Mouse (Mus musculus) brain, embryonic 18.5 days (tissue): ENCODE measurements around the gene Cdk13.

Experiments
- DNase-seq: peaks from one replicate; pipeline ENCODE4 v3.0.0-alpha.2; 2012; ENCODE audit warnings: low read depth, low spot score

The Cdk13 gene

DNA sequence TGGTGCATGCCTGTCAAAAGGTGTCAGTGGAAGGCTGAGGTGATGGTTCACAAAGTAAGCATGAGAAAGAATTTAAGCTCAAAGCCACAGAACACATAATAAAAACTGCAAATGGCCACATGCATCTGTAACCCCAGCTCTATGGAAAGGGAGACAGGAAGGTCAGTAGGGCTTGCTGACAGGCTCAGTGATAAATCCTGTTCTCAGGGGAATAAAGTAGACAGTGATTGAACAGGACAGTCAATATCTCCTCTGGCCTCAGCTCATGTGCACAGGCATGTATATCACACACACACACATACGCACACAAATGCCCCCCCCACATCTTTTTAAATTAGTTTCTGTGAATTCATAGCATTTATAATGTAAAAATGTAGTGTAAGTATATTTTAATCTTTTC, 42.5 kb downstream of the Cdk13 start:
- DNase-seq, result no peak

DNA sequence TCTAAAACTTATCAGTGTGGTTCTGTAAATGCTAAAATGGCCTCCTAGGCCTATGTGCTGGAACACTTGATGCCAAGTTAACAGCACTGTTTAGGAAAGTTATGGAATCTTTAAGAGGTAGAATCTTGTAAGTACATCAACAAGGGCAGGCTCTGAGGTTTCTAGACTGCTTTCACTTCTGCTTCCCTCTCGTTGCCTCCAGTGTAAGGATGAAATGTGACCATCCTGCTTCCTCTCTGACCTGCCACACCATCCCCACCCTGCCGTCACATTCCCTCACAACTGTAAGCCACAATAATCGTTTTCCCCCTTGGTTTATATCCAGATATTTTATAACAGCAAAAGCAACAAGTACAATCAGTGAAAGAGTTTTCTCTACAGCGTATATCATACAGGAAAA, 49.9 kb downstream of the Cdk13 start:
- no peak for DNase-seq

DNA sequence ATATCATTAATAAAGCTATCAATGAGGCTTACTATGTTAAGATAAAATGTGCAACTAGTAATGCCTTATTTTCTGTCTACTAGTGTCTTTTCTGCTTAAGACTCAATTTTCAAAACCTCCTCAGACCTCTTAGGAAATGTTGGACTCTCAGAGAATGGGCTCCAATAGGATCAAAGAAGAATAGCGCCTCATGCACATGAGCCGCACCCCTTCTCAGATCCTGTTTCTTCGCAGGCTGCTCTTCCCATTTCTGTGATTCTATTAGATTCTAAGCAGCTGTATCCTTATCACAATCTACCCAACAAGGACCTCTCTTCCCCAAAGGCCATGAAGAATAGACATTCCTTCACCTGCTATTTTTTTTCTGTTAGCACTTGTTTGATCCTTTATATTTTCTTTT, 76.1 kb downstream of the Cdk13 start:
- no peak for DNase-seq

DNA sequence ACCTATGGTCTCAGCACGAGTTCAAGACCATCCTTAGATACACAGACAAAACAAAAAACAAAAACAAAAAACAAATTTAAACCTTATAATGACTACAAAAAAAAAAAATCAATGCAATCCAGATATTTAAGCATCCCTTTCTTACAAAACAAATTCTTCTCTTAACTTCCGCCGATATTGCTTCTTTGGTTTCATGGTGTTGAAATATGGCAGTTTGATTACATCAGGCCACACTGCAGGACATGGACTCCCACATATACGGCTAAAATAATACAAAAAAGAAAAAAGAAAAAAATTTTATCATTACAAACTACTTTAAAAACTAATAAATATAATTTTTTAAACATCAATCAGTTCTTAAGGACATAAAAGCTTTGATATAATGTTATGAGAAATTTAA, 77.0 kb downstream of the Cdk13 start:
- no peak for DNase-seq

DNA sequence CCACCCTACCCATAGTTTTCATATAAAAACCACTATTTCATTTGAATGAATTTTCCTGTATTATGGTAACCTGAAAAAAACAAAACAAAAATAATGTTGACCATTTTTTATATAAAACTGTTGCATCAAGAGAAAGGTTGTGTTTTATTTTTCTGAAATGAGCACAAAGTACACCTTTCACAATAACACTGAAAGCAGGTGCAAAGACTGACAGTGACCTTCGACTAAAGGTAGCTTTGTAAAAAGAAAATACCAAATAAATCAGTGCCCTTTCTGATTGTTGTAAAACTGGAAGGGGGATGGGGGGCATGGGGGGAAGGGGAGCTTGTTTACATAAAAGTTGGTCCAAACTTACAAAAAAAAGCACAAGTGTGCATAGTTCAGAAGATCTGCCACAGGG, 87.5 kb downstream of the Cdk13 start:
- DNase-seq, result no peak

DNA sequence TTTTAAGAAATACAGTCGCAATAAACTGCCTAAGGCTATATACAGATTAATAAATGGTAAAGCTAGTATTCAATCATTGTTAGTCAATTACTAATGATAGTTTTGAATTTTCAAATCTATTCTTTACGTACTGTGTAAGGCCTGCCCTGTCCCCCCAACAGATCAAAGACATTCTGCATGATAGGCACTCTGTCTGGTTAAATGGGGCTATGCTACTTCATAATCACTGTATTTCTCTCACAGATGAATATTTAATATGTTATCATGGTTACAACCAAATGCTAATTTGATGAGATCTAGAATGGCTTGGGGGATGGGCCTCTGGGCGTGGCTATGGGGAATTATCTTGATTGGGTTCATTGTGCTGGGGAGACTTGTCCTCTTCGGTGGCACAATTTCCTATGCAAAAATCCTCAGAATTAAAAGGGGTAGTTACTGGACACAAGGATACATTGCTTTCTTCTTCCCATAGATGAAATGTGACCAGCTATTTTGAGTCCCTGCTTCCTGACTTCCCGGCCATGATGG, 96.0 kb downstream of the Cdk13 start:
- DNase-seq, result no peak

DNA sequence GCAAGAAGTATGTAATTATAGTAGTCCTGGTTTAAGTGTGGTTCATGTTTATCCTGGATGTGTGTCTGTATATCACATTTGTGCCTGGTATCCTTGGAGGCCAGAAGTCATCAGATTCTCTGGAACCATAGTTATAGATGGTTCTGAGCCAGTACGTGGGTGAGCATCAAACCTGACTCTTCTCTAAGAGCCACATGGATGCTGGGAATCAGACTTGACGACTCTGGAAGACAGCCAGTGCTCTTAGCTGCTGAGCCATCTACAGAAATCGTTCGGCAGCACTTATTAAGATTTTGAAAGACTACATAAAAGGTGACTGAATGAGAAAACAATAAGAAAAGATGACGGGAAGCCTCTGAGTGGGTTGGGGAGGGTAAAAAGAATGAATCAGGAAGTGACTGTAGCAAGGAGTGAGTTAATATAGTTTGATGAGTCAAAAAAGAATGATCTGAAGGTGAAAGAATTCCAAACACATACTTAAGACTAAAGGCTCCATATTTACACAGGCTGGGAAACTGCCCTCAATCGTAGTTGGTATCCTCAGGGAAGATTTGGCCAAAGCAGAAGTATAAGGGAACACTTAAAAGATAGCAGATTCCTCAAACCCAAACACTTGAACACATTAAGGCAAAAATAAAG, 99.6 kb downstream of the Cdk13 start:
- DNase-seq, result no peak

DNA sequence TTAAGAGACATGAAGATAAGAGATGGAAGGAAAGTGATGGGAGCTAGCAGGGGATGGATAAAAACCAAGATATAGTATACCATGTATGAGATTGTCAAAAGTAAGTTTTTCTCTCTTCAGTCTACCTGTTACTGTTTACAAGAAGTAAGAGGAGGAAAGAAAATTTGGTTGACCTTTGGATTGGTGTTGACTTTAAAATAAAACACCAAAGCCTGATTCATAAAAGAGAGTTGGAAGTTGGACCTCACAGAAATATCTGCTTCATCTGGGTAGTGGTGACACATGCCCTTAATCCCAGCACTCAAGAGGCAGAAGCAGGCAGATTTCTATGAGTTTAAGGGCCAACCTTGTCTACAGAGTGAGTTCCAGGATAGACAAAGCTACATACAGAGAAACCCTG, 102.6 kb downstream of the Cdk13 start:
- DNase-seq, result no peak

DNA sequence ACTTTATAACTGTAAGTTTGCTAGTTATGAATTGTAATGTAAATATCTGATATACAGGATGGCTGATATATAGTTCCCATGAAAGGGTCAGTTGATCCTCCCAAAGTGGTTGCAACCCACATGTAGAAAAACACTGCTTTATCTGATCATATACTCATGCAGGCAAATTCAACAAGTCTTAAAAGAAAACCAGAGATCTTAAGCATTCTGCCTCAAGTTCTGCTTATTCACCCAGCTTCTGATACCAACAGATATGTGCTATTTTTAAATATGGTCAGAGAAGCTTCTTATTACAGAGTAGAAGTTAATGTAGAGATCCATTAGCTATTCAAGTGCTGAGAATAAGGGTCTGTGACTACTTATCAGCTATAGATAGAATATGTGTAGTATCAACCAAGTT, 103.6 kb downstream of the Cdk13 start:
- no peak for DNase-seq

DNA sequence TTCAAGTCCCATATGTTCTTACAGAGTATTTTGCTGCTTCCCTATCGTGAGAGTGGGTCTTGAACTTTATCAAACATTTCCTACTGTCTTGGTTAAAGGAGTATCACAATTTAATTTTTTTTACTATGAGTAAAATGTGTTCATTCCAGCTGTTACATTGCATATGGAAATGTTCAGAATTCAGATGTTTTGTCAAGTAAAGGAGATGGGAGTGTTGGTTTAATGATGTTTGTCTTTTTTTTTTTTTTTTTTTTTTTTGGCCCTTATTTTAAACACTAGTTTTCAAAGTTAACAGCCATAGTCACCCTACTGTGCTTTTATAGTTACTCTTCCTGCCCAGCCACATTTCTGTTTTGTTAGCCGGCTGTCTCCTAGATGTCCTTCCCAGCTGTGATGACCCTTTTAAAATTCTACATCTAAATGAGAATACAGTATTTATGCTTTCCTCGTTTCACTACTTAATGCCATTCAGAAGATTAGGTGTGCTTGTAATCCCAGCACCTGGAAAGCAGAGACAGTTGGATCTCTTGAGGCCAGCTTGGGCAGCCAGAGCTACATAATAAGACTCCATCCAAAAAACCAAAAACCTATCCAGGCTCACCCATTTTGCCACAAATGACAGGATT, 104.7 kb downstream of the Cdk13 start:
- DNase-seq, result no peak

DNA sequence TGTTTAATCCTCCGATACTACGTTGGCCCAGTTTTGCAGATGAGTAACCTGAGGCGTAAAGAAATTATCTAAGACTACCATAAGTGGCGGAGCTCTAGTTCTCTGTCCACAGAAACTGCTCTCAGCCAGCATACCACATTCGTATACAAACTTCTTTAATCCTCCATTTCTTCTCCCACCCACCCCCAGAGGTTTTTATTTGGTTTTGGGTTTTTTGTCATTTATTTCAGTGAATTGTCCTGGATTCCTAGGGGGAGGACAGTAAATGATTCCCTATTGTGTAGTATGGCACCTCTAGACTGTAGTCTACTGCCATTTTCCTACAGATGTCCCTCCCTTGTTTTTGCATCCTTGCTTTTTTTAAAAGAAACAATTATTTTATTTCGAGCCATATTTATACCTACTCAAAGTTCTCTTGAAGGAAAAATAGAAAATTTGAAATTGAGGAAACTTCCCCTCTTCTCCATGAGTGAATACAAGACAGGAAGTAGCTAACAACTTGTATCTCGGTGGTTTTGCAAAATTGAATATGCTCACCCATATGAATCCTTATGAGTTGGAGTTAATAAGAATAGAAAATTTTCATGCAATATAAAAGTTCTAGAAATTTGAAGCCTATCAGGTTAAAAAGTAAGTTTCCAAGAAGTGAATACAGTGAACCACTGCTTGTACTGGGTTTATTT, 108.9 kb downstream of the Cdk13 start:
- DNase-seq, result no peak

DNA sequence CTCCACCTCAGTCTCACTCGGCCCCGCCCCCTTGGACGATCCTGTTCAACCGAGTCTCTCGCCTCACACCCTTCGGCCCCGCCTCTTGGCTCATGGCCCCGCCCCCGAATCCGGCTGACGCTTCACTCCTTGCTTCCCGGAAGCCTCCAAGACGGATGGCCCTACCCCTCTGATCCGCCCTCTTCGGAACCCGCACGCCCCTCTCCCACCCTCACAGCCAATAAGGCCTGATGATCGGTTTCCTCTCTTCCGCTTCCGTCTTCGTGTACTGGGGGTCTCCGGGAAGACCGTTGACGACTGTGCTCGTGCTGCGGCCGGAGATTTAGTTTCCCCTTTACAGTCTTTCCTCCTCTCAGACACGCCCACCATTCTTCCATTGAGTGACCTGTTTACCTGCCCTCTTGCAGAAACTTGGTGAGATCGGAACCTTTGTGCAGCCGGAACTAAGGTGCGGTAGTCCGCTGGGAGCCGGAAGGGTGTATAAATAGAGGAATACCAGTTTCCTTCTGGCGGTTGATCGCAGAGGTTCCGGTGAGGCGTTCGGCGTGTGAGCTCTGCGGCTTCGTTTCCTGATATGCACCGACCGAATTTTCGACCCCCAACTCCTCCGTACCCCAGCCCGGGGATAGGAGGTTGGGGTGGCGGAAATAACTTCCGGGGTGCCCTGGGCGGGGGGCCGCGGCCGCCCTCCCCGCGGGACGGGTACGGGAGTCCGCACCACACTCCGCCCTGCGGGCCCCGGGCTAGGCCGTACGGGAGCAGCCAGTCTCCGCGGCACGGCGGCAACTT, 109.8 kb downstream of the Cdk13 start, which contains the start of the genes Mplkip and Sugct:
Gene Mplkip, plus strand, starts transcription at position 282 of the 789 bp plus-strand sequence.
Gene Sugct, minus strand, starts transcription at position 643 of the 789 bp plus-strand sequence.
- peak; percentile 99 for DNase-seq

DNA sequence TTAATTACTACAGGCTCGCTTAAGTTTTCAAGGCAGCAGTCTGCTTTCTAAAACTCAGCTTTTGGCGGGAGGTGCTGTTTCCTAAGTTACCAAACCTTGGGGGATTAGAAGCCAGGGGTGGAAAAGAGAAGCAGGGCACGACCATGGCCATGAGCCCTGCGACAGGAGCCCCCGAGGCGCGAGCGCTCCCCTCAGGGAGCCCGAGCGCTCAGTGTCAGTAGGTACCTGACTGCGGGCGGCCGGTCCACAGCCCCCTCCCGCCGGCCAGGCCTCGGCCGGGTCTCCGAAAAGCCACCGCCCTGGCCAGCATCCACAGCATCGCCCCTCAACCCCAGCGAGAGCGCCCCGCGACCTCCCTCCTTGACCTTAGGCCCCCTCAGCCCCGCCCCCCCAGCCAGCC, 110.5 kb downstream of the Cdk13 start:
- no peak for DNase-seq

DNA sequence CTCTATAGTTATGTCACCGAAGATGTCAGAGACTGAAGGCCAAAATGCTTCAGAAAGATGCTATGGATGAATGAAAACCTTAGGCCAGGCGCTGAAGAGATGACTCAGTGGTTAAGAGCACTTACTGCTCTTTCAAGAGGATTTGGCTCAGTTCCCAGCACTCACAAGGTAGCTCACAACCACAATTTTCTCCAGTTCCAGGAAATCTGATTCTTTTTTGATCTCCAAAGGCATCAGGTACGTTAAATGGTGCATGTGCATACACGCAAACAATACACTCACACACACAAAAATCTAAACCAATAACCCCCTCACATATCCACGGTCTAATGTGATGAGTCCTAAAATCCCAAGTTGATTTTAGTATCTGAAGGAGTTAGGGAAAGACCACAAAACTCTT, 111.1 kb downstream of the Cdk13 start:
- DNase-seq, result no peak

DNA sequence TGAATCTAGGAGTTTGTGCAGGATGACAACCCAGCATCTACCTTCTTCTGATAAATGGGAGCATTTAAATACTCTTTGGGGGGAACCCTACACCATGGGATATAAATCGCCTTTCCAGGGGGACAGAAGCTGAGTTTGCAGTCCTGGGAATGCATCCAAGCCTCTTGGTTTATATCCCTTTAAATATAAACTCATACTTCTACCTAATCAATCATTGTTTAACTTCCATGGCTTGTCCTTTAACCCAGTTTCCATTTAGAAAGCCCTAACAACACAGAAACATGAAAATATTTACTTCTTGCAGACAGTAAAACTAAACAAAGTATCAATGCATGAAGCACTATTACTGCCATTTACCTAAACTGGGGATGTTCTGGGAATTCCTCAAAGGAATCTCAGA, 113.5 kb downstream of the Cdk13 start:
- no peak for DNase-seq

DNA sequence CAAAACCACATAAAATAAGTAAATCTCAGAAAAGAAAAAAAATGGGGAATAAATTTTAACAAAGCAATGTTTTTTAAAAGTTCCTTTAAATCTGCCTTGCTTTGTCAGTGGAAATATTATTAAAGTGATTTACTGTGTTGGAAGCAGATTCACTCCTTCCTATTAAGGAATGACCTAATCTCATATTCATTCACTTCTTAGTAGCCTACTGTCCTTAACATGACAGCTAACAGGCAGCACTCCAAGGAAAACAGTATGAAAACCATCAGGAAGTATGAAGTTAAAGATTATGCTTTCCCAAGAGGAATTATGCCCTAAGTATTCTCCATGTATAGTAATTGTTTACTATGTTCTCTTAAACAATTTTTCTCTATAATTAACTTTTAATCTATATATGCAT, 114.2 kb downstream of the Cdk13 start:
- DNase-seq, result no peak

DNA sequence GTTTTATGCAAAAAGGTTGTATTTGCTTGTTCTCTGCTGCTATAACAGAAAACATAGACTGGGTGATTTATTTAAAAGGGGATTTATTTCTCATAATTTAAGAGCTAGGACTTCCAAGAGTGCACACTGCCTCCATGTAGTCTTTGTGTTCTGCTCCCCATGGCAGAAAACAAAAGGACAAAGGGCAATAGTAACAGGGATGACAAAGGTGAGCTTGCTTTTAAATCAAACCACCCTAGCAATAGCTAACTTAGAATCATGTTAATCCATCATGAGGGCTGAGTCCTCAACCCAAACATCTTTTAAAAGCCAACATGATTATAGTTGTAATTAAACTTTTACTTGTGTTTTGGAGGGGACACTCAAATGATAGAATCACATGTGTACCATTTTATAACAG, 115.4 kb downstream of the Cdk13 start:
- no peak for DNase-seq

DNA sequence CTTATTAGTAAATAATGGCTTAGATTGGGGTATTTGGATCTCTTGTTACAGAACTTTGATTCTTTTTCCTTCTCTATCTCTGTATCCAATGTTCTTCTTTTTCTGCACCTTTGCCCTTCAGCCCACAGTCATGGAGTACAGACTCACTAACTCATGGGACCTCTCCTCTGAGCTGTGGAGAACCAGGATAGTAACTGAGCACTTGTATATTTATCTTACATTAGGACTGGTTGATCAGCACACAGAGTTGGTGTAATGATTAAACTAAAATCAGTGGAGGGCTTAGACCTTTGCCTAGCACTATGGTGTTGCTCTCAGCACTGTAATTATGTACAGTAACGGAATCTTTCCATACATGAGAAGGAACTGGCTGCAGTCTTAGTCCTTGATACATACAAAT, 133.8 kb downstream of the Cdk13 start:
- no peak for DNase-seq

DNA sequence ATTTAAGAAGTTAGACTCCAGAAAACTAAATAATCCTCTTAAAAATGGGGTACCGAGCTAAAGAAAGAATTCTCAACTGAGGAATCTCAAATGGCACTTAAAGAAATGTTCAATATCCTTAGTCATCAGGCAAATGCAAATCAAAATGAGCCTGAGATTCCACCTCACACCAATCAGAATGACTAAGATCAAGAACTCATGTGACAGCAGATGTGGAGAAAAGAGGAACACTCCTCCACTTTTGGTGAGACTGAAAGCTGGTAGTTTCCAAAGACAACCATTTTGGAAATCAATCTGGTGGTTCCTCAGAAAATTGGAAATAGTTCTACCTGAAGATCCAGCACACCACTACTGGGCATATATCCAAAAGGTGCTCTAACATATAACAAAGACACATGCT, 137.5 kb downstream of the Cdk13 start:
- no peak for DNase-seq
